Comparison of ENCODE assay signal across 9 mouse cellular contexts in genomic region chr7:117695612-117696011, GRCm38 (mm10).
A peak's percentile ranks its signal among the peaks of the same experiment; 100 is the strongest.
DNase-seq lines count a peak whose midpoint lies in the region; ATAC-seq and TF ChIP-seq lines count a peak whose summit lies in the region.
"Had no signal": no experiment of that assay in that cellular context is flagged by ENCODE, and none has a peak within 500 bp of the region (broad histone marks: within the 10 kb centered on the region; RNA-seq: fewer than 3 reads in every experiment).

No protein-coding gene starts in this region.

- no peak overlapping the region for H3K27ac ChIP-seq in heart, postnatal 0 days (ENCODE audit: low read depth)
- H3K27ac ChIP-seq in cortical plate, adult 2 months (ENCODE audit: insufficient read depth, low read length) = no peak overlapping the region
- no peak overlapping the region for H3K27ac ChIP-seq in hindbrain, embryonic 14.5 days
- H3K27ac ChIP-seq: embryonic facial prominence, embryonic 15.5 days had no signal

- H3K9ac ChIP-seq in heart, postnatal 0 days (replicated peaks; ENCODE audit: low read depth, low read length) = no peak overlapping the region
- no peak overlapping the region for H3K9ac ChIP-seq in hindbrain, embryonic 14.5 days
- H3K9ac ChIP-seq: embryonic facial prominence, embryonic 15.5 days had no signal

- H3K9me3 ChIP-seq in heart, postnatal 0 days (replicated peaks; ENCODE audit: control insufficient read depth, low read length) = no peaks in the 10 kb centered on the region
- no peaks in the 10 kb centered on the region for H3K9me3 ChIP-seq in hindbrain, embryonic 14.5 days (ENCODE audit: control insufficient read depth, low read length)
- H3K9me3 ChIP-seq: embryonic facial prominence, embryonic 15.5 days had no signal

- no peak overlapping the region for H3K4me3 ChIP-seq in heart, postnatal 0 days (ENCODE audit: low read depth, low read length)
- H3K4me3 ChIP-seq in cortical plate, adult 2 months (ENCODE audit: insufficient read depth, low read length) = no peak overlapping the region
- no peak overlapping the region for H3K4me3 ChIP-seq in hindbrain, embryonic 14.5 days (replicated peaks; ENCODE audit: low read length)
- H3K4me3 ChIP-seq: embryonic facial prominence, embryonic 15.5 days had no signal

- ATAC-seq in heart, postnatal 0 days (ENCODE audit: insufficient read depth, low read depth) = no peak
- ATAC-seq in erythroid progenitor cell, adult 5-6 weeks (replicated peaks; ENCODE audit: low FRiP score, poor library complexity, severe bottlenecking) = no peak
- no peak for ATAC-seq in activated CD4-positive, CD25-positive, alpha-beta regulatory T cell, adult 4 months
- ATAC-seq in hindbrain, embryonic 14.5 days (ENCODE audit: low FRiP score) = no peak

- H3K36me3 ChIP-seq in heart, postnatal 0 days (replicated peaks; ENCODE audit: control insufficient read depth, insufficient read depth, low read length) = no peaks in the 10 kb centered on the region
- H3K36me3 ChIP-seq in hindbrain, embryonic 14.5 days (replicated peaks; ENCODE audit: control insufficient read depth, insufficient read depth) = no peaks in the 10 kb centered on the region
- H3K36me3 ChIP-seq: embryonic facial prominence, embryonic 15.5 days had no signal

- H3K27me3 ChIP-seq in heart, postnatal 0 days (ENCODE audit: control insufficient read depth, insufficient read depth, low read length) = no peaks in the 10 kb centered on the region
- no peaks in the 10 kb centered on the region for H3K27me3 ChIP-seq in hindbrain, embryonic 14.5 days (ENCODE audit: control insufficient read depth, insufficient read depth, low read length)
- H3K27me3 ChIP-seq: embryonic facial prominence, embryonic 15.5 days had no signal

- TF ChIP-seq POLR2A in cortical plate, adult 2 months (IDR thresholded peaks at IDR 0.05; ENCODE audit: extremely low read depth, insufficient read depth, low read length) = no peak

- no peak overlapping the region for H3K4me2 ChIP-seq in heart, postnatal 0 days (ENCODE audit: low read depth, low read length)
- no peak overlapping the region for H3K4me2 ChIP-seq in hindbrain, embryonic 14.5 days (replicated peaks)
- H3K4me2 ChIP-seq: embryonic facial prominence, embryonic 15.5 days had no signal

- TF ChIP-seq EP300 in heart, postnatal 0 days (IDR thresholded peaks at IDR 0.05; ENCODE audit: low read depth) = no peak

- 69% methylated on average over 4 of the region's 4 CpGs for WGBS in heart, postnatal 0 days
- WGBS in hindbrain, embryonic 14.5 days = 91% methylated on average over 4 of the region's 4 CpGs

- peak; percentile 48 for TF ChIP-seq CTCF in heart, postnatal 0 days (IDR thresholded peaks at IDR 0.05; ENCODE audit: low read depth)
- TF ChIP-seq CTCF in cortical plate, adult 2 months (IDR thresholded peaks at IDR 0.05; ENCODE audit: extremely low read depth, insufficient read depth, low read length) = peak; percentile 34

- no peak for DNase-seq in heart, postnatal 0 days (ENCODE audit: low spot score)
- no peak for DNase-seq in heart, adult 8-10 months (ENCODE audit: low spot score)
- DNase-seq in B cell, adult 2 months = peak; percentile 17 to 26
- peak; percentile 10 for DNase-seq in lung, postnatal 10 days
- DNase-seq in hindbrain, embryonic 14.5 days (ENCODE audit: low spot score) = no peak

- no peaks in the 10 kb centered on the region for H3K4me1 ChIP-seq in heart, postnatal 0 days (ENCODE audit: control insufficient read depth, insufficient read depth)
- peaks cover 5% of the 10 kb centered on the region for H3K4me1 ChIP-seq in cortical plate, adult 2 months (ENCODE audit: control insufficient read depth, insufficient read depth, low read length)
- H3K4me1 ChIP-seq in hindbrain, embryonic 14.5 days (replicated peaks; ENCODE audit: control insufficient read depth, insufficient read depth, low read length) = peaks cover 16% of the 10 kb centered on the region

Comparison
In these comparisons a context has a peak if more than half of its experiments do, and no peak if none do; other contexts are left out.
1. DNase-seq: peak in B cell, adult 2 months (2 of 2) and lung, postnatal 10 days (single experiment); none in heart, postnatal 0 days (single experiment), heart, adult 8-10 months (single experiment) and hindbrain, embryonic 14.5 days (single experiment).